Mouse (Mus musculus) neural tube, embryonic 11.5 days (tissue): ENCODE results near the gene Scamp3. TPM values are rescaled to one million over a fixed set of nuclear protein-coding genes. Genes with fewer than 3 reads are reported as not detected.
"Not testable (repeated sequence)": the region's sequence is repeated elsewhere in the genome, so short reads cannot be mapped to it uniquely, and the experiment has no call there.

Experiments
- ATAC-seq: fragments of 200-750 bp; cut with Nextera tagmentation; 2 replicates; pipeline ENCODE4 v1.8.0; 2017; ENCODE audit warnings: moderate number of reproducible peaks, mild to moderate bottlenecking, moderate TSS enrichment, moderate library complexity; ENCODE audit not compliant: insufficient read depth, low FRiP score, low TSS enrichment
- DNase-seq: peaks from one replicate; pipeline ENCODE4 v3.0.0-alpha.2; 2015; ENCODE audit warnings: low spot score
- H3K27ac ChIP-seq: fragments of 300-500 bp; sonication (generic); 2 replicates; pipeline ENCODE4 v1.5.1; 2014; ENCODE audit warnings: low read depth, mild to moderate bottlenecking, low read length
- H3K27me3 ChIP-seq: fragments of 300-500 bp; sonication (generic); 2 replicates; pipeline ENCODE4 v1.6.1; 2014; ENCODE audit warnings: mild to moderate bottlenecking, low read length, mixed read lengths; ENCODE audit not compliant: control insufficient read depth, insufficient read depth
- H3K36me3 ChIP-seq: fragments of 300-500 bp; sonication (generic); 2 replicates; pipeline ENCODE4 v1.6.1; 2014; ENCODE audit warnings: mild to moderate bottlenecking, low read length, moderate library complexity, mixed read lengths; ENCODE audit not compliant: control insufficient read depth, insufficient read depth
- H3K4me1 ChIP-seq: fragments of 300-500 bp; sonication (generic); 2 replicates; pipeline ENCODE4 v1.6.1; 2014; ENCODE audit warnings: low read length, mixed read lengths; ENCODE audit not compliant: control insufficient read depth, insufficient read depth
- H3K4me2 ChIP-seq: fragments of 300-500 bp; sonication (generic); 2 replicates; pipeline ENCODE4 v1.6.1; 2014; ENCODE audit warnings: low read depth, mild to moderate bottlenecking, moderate library complexity
- H3K4me3 ChIP-seq: fragments of 300-500 bp; sonication (generic); 2 replicates; pipeline ENCODE4 v1.5.1; 2014; ENCODE audit warnings: low read depth, low read length
- H3K9ac ChIP-seq: fragments of 300-500 bp; sonication (generic); 2 replicates; pipeline ENCODE4 v1.6.1; 2014; ENCODE audit warnings: mild to moderate bottlenecking, low read length
- H3K9me3 ChIP-seq: fragments of 300-500 bp; sonication (generic); 2 replicates; pipeline ENCODE4 v1.6.1; 2016; ENCODE audit warnings: low read length; ENCODE audit not compliant: control insufficient read depth
- WGBS: fragments of 180-500 bp; shearing (Covaris S2); extraction: QIAGEN DNeasy Blood & Tissue Kit; methylation state at CpG from one replicate; pipeline ENCODE4 v1.1.7; 2014; 5-methylcytosine and 5-hydroxymethylcytosine counted together
- polyA plus RNA-seq: library from polyadenylated mRNA; unstranded; fragments of >200 nt; fragmentation: Nextera tagmentation; extraction: Ambion mirVana; gene quantifications from 2 replicates; pipeline ENCODE4 v1.2.1, GENCODE M21; 2014

Gene Scamp3
- polyA plus RNA-seq, 1 experiment from 2014 or later: 92.8 TPM

DNA sequence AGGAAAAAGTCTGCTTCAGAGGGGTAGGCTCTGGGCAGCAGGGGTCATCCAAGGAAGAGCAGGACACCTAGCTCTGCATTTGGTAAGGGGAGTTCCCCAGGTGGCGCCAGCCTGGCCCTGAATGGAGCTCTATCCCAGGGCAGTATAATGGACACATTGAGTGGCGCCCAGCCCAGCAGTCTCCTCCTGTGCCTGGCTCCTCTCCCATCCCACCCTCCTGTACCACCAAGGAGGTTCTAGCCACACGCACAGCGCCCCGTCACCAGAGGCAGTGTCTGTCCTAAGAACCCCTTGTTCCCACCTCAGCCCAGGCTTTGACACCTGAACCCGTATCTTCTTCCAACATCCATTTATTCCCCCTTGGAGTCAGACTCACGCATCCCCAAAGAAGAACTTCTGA is 32.5 kb downstream of the Scamp3 start:
- H3K4me2 ChIP-seq: no peak overlapping the region
- no peak overlapping the region for H3K27ac ChIP-seq
- peaks cover 18% of the 10 kb centered on the region for H3K36me3 ChIP-seq
- no peak overlapping the region for H3K9ac ChIP-seq
- DNase-seq (no peak), ATAC-seq (no peak)
- peaks cover 8% of the 10 kb centered on the region; the same call in 1 of the 2 replicates for H3K4me1 ChIP-seq
- 93% methylated on average over 7 of the region's 7 CpGs for WGBS
- no peaks in the 10 kb centered on the region for H3K27me3 ChIP-seq
- H3K4me3 ChIP-seq: no peak overlapping the region
- H3K9me3 ChIP-seq: no peaks in the 10 kb centered on the region

DNA sequence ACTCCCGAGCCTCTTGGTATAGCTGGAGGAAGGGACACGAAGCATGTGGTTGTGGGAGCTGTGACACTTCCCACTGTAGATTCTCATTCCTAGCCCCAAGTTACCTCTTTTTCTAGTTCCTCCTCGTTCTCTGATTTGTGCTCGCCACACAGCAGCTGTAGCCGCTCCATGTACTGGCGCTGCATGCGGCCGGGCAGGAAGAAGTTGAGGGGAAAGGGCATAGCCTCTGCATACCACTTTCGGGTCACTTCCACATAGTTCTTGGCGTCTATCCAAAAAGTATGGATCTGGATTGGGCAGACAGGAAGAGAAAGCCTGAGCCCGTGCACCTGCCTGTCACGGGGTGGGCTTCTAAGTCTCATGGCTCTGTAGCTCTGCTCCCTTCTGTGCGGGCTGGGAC is 32.9 kb downstream of the Scamp3 start:
- peaks cover 9% of the 10 kb centered on the region for H3K4me1 ChIP-seq
- ATAC-seq: no peak
- DNase-seq: no peak
- peaks cover 18% of the 10 kb centered on the region for H3K36me3 ChIP-seq
- no peak overlapping the region for H3K4me2 ChIP-seq
- H3K9ac ChIP-seq: no peak overlapping the region
- no peaks in the 10 kb centered on the region for H3K27me3 ChIP-seq
- H3K27ac ChIP-seq: no peak overlapping the region
- no peaks in the 10 kb centered on the region for H3K9me3 ChIP-seq
- no peak overlapping the region for H3K4me3 ChIP-seq
- WGBS: 92% methylated on average over 13 of the region's 13 CpGs

DNA sequence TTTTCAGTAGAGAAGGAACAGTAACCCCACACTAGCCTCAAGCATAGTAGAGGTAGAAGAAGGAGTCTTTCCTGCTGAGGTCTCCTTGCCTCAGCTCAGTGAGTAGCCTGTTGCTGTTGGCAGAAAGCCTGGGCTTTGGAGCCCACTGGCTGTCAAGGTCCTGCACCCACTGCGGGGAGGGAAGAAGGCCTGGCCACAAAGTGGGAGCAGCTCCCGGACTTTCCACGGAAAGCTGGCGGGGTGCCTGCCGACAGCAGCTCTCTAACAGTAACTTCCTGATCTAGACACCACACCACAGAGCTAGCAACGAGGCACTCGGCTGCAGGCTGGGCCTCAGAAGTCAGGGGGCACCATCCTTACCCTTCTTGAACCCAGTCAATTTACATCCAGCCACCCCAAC is 33.5 kb downstream of the Scamp3 start:
- no peak overlapping the region for H3K4me3 ChIP-seq
- no peaks in the 10 kb centered on the region for H3K27me3 ChIP-seq
- no peak for ATAC-seq
- H3K9me3 ChIP-seq: no peaks in the 10 kb centered on the region
- H3K27ac ChIP-seq: no peak overlapping the region
- no peak overlapping the region for H3K4me2 ChIP-seq
- peaks cover 14% of the 10 kb centered on the region for H3K4me1 ChIP-seq
- peaks cover 18% of the 10 kb centered on the region for H3K36me3 ChIP-seq
- WGBS: 88% methylated on average over 7 of the region's 7 CpGs
- no peak overlapping the region for H3K9ac ChIP-seq
- DNase-seq: no peak

DNA sequence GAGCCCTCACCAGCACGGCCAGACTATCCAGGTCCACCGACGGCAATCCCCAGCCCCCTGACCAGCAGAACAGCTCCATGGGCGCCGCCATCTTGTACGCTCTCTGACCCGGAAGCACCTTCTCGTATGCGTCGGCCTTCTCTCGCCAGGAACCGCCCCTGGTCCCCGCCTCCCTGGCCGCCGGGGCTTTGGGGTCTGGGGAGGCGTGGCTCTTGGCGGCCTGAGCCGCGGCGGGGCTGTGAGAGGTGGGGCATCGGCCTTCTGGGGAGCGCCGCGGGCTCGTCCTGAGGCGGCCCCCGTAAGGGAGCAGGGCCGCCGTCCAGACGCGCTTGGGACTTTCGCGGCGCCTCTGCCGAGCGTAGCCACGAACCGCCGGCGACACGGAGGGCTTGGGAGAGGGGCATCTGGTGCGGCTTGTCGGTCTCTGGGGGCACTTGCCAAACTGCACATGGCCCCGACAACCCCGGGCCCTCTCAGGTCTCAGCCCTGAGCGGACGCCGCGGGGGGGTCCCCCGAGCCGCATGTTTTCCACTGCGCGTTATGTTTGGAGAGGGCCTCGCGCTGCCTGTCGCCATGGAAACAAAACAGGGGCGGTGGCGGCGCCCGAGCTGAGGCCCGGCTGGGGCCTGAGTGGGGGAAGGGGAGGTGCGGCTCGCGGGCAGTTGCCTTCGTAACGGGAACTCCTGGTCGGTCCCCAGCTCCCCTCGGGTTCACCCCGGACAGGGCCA is 36.7 kb downstream of the Scamp3 start:
- peak overlapping the region; percentile 90 for H3K27ac ChIP-seq
- under 1% methylated on average over 69 of the region's 69 CpGs for WGBS
- H3K4me1 ChIP-seq: peaks cover 18% of the 10 kb centered on the region

DNA sequence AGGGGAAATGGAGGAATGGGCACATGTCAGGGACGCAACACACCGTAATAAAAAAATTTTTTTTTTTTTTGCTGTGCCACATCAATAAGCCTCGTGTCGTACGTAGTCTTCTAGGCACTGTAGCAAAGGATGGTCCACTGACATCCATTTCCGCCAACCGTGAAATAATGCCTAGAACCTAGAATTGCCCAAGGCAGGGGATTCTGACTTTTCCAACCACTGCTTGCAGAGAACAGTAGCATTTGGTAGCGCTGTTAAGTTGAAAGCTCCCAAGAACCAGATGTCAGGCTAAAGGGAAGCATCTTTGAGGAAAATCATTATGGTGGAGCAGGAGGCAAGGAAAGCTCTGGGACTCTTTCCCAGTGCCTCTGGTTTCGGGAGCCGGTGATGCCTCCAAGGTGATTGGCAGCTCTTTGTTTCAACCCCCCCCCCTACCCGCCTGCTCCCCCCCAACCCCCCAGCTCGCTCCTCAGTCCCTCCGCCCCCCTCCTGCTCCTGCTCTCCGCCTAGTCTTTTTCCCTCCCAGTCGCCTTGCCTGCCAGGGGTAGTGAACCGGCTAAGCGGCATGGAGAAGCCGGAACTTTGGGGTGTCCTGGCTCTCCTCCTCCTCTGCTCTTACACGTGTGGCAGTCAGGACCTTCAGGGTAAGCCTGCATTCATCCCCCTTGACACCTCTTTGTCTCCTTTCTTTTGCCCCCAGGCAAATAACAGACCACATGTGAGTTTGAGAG is 37.6 kb downstream of the Scamp3 start, which contains the start of gene Thbs3:
Thbs3 (plus strand) TSS at position 500 of the 731 bp plus-strand sequence.
- H3K36me3 ChIP-seq: no peaks in the 10 kb centered on the region; the same call in 1 of the 2 replicates
- no peaks in the 10 kb centered on the region for H3K9me3 ChIP-seq
- H3K4me3 ChIP-seq: peak within 1 kb of the TSS; percentile 73
- peak within 1 kb of the TSS; percentile 90 for H3K27ac ChIP-seq
- under 1% methylated on average over 18 of the region's 19 CpGs for WGBS
- peak within 1 kb of the TSS; percentile 55 for H3K4me2 ChIP-seq
- H3K9ac ChIP-seq: peak within 1 kb of the TSS; percentile 66
- ATAC-seq (no peak), DNase-seq (peak; percentile 52)
- no peaks in the 10 kb centered on the region for H3K27me3 ChIP-seq
- peaks cover 18% of the 10 kb centered on the region for H3K4me1 ChIP-seq

More for the DNA sequence above, 36.7 kb downstream of the Scamp3 start:
- DNase-seq (peak; percentile 97), ATAC-seq (peak; percentile 88)
- no peaks in the 10 kb centered on the region for H3K9me3 ChIP-seq
- H3K36me3 ChIP-seq: peaks cover 3% of the 10 kb centered on the region
- no peaks in the 10 kb centered on the region for H3K27me3 ChIP-seq
- peak overlapping the region; percentile 73 for H3K4me3 ChIP-seq
- peak overlapping the region; percentile 66 for H3K9ac ChIP-seq
- peak overlapping the region; percentile 55 for H3K4me2 ChIP-seq

DNA sequence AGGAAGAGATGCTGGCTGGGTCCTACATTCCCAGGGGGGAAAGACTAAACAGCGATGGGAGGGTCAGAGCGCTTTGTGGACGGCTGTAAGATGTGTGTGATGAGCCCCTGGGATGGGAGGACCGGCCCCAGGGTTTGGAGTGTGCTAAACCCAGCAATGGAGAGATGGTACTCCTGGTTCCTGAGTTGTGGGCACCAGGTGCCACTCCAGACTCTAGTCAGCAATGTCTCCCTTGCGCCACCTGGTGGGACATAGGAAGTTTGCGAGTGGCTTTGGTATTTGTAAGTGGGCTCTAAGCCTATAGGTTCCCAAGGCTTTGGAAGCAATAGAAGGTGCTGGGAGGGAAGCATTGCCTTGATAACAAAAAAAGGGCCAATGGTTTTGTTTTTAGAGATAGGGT is 38.6 kb downstream of the Scamp3 start:
- peaks cover 18% of the 10 kb centered on the region for H3K4me1 ChIP-seq

DNA sequence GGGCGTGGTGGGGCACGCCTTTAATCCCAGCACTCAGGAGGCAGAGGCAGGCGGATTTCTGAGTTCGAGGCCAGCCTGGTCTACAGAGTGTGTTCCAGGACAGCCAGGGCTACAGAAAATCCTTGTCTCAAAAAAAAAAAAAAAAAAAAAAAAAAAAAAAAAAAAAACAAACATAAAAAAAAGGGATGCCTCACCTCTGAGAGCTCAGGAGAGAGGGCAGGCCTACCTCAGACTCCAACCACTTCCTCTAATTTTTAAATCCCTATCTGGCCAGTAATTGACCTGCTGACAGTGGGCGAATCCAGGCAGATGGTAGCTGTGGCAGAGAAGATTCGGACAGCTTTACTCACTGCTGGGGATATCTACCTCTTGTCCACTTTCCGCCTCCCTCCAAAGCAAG is 39.1 kb downstream of the Scamp3 start:
- not testable (repeated sequence) for H3K4me2 ChIP-seq, H3K27ac ChIP-seq, DNase-seq, H3K9me3 ChIP-seq, H3K27me3 ChIP-seq, H3K9ac ChIP-seq, H3K36me3 ChIP-seq, H3K4me3 ChIP-seq, ATAC-seq
- WGBS: 73% methylated on average over 7 of the region's 7 CpGs
- H3K4me1 ChIP-seq: peaks cover 18% of the 10 kb centered on the region

More for the DNA sequence above, 38.6 kb downstream of the Scamp3 start:
- H3K27ac ChIP-seq: peak overlapping the region; percentile 90
- ATAC-seq: peak; percentile 20
- H3K36me3 ChIP-seq: no peaks in the 10 kb centered on the region
- peak; percentile 88 for DNase-seq
- H3K27me3 ChIP-seq: no peaks in the 10 kb centered on the region
- H3K9ac ChIP-seq: peak overlapping the region; percentile 66
- peak overlapping the region; percentile 73 for H3K4me3 ChIP-seq
- no peaks in the 10 kb centered on the region for H3K9me3 ChIP-seq
- peak overlapping the region; percentile 55 for H3K4me2 ChIP-seq
- 0% methylated on average over 6 of the region's 6 CpGs for WGBS

DNA sequence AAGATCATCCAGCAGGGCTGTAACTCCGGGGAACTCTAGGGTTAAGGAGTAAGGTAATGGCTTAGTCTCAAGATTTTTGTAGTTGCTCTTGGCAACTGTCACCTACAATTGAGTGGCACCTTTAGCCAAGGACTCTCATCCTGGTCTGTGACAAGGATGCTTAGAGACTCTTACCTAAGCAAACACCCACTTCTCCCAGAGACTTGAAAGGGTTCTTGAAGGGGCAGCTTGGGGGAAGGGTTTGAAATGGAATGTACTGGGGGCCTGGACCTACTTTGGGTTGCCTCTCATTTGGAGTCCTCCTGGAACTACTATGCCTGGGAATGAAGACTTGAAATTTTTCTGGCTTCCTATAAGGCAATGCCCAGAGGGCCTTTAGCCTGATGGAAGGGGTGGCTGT is 41.0 kb downstream of the Scamp3 start:
- Histone ChIP-seq H3K4me2 (no peak overlapping the region), H3K4me1 (peaks cover 16% of the 10 kb centered on the region), H3K27me3 (no peaks in the 10 kb centered on the region), H3K27ac (no peak overlapping the region), H3K9me3 (no peaks in the 10 kb centered on the region), H3K9ac (no peak overlapping the region), H3K36me3 (peaks cover 5% of the 10 kb centered on the region), H3K4me3 (no peak overlapping the region)
- ATAC-seq (no peak), DNase-seq (no peak)
- 85% methylated on average over 1 of the region's 1 CpGs for WGBS
